Mouse (Mus musculus) spleen, adult 10 weeks (tissue): ENCODE data around the gene Scgb1b19. TPM values are rescaled to one million over a fixed set of nuclear protein-coding genes. Genes with fewer than 3 reads are reported as not detected.

Source experiments
- polyA plus RNA-seq: library from polyadenylated mRNA; stranded (reverse); fragments of 350-450 nt; fragmentation: Illumina TruSeq; extraction: RNeasy Lipid Tissue Mini Kit (QIAGEN cat#74804); gene quantifications from one replicate; pipeline ENCODE4 v1.2.3, GENCODE M21; 2015; ENCODE audit warnings: low replicate concordance; ENCODE audit not compliant: insufficient read depth

Gene Scgb1b19
- not detected for polyA plus RNA-seq

DNA sequence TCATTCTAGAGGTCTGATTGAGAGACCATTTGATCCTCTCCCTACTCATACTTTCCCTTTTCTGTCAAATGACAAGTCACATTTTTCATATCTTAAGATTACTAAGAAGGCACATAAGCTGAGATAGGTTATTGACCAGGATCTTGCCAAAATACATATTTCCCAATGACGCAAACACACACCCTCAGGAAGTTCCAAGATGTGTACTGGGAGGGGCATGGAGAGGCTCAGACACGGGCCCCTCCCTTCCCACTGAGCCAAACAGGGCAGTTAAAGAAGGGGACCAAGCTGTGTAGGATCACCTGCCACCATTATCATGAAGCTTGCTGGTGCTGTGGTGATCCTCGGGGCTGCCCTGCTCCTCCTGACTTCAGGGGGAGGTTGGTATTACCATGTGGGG is at the start of gene Scgb1b19:
Gene Scgb1b19 (plus strand): TSS at position 301 of the 400 bp plus-strand sequence.

DNA sequence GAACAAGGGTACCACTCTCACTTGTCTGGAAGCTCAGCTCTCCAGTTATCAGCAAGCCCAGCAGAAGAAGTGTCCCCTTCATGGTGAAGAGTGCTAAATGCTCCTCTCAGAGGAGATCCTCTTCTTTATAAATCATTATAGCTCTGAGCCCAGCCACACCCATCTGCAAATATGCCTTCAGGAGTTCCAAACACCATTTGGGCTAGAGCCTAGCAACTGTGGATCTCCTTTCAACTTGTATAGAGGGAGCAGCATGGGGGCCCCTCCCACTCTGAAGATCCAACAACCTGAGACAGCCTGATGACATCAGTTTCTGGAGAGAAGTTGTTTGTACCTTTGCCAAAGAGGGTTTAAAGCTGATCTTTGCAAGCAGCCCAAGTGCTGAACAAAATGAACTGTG is 6.9 kb upstream of the Scgb1b19 start, which contains the start of gene Scgb2b19:
Gene Scgb2b19 (minus strand): TSS at position 101 of the 400 bp plus-strand sequence.

Other genes with a start within 250 kb of the Scgb1b19 start
- gene Scgb2b17, start 230.7 kb upstream of the Scgb1b19 start, polyA plus RNA-seq = not detected
- not detected for gene Scgb1b17, start 223.8 kb upstream of the Scgb1b19 start, polyA plus RNA-seq
- gene Scgb2b18, start 113.4 kb upstream of the Scgb1b19 start, polyA plus RNA-seq = not detected
- gene Scgb1b18, start 101.7 kb upstream of the Scgb1b19 start, polyA plus RNA-seq = not detected
- gene Scgb2b19, start 7.0 kb upstream of the Scgb1b19 start, polyA plus RNA-seq = not detected
- gene Scgb2b20, start 79.0 kb downstream of the Scgb1b19 start, polyA plus RNA-seq = not detected
- gene Scgb1b20, start 85.9 kb downstream of the Scgb1b19 start, polyA plus RNA-seq = not detected
- gene Scgb2b21, start 233.2 kb downstream of the Scgb1b19 start, polyA plus RNA-seq = not detected